Mouse (Mus musculus) fat pad, adult 2 months (tissue): ENCODE results near the gene Cck.

ENCODE experiments used
- DNase-seq: peaks from one replicate; pipeline ENCODE4 v3.0.0-alpha.2; 2011; ENCODE audit warnings: low read depth, low spot score; ENCODE audit errors: extremely low read depth

The Cck gene

DNA sequence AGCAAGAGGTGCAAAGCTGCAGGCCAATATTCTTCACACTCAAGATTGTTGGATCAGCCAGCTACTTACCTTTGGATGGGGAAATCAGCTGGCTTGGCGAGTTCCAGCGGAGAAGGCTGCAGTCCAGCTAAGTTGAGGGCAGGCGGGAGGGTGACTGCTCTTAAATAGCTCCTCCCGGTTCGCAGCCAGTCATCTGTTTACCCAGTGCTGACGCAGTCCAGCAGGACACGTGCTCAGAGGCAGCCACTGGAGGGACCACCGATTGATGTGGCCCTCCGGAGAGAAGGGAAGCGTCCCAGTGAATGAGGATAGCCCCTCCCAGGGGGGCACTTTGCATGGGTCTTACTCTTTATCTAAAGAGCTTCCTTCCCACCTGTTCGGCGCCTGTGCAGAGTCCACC lies at the start of gene Cck:
Gene Cck (minus strand): TSS at position 166 of the 400 bp plus-strand sequence.
- peak; percentile 58 for DNase-seq

DNA sequence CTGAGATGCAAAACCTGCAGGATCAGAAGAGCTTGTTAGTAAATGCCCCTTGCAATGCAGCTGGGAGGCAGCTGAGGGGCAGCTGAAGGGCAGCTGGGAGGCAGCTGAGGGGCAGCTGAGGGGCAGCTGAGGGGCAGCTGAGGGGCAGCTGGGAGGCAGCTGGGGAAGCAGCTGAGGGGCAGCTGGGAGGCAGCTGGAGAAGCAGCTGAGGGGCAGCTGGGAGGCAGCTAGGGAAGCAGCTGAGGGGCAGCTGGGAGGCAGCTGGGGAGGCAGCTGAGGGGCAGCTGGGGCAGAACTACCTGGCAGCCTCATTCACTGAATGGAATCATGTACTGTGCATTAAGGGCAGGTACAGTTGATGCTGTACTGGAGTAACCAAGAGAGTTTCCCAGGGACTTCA lies 46.0 kb upstream of the Cck start:
- no peak for DNase-seq

DNA sequence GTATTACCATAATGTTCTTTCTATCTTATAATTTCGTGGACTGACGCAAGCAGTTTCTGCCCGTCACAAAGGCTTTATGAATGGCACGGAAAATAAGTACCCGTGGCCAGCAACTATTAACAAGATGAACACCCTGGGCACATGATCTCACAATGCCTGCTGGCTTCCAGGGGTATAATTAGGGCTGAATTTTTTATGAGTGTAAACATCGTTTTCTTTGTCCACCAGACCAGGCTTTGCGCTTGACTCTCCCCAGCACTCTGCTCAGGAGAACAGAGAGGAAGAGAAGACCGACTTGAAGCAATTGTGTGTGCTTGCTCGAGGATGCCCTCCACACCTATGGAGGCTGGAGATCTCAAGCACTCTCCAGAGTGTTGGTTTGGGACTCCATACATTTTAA lies 37.1 kb upstream of the Cck start:
- DNase-seq = no peak

DNA sequence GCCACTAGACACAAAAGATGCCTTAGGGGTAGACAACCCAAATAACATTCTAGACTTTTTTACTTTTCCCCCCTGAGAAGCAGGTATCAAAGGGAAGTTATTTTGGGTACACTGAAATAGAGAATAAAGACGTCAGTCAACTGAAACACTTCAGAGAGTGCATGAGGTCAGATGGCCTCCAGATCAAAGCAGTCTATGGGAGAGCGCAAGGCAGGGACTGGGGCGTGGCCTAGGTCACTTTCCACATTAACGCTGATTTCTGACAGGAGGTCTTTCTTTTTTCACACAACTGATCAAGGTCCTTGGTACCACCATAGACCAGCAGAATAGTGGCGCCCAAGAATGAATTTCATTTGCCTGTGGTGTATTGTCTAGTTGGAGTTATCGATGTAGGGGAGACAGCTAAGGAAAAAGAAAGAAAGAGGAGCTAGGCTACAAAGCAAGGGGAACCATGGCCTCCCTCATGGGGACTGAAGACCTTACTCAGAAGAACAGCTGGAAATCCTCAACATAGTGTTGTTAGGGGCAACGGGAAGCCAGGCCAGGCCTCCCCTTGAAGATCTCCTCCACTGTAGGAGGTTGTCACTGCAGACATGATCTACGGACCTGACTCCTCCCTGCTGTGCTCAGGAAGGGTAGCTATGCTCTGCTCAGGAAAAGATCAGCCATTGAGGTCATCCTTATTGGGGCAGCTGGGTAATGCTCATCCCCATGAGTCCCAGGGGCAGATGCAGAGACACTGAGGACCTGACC lies 33.3 kb upstream of the Cck start:
- no peak for DNase-seq

DNA sequence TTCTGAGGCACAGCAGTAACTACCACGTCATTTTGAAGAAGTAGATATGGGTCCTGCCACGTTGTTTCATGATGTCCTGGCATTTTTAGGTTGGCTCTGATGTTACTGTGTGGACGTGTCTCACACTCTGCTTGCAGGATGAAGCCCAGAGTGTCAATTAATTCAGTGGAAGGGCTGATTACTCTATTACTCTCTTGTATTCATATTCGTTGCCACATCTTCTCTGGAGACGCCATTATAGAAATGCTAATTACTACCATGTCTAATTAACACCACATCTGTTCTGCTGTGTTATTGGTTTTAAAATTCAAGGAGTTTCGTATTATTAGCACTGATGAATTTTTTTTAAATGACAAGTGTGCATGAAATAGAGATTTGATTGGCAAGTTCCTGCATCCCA lies 30.7 kb upstream of the Cck start:
- no peak for DNase-seq

DNA sequence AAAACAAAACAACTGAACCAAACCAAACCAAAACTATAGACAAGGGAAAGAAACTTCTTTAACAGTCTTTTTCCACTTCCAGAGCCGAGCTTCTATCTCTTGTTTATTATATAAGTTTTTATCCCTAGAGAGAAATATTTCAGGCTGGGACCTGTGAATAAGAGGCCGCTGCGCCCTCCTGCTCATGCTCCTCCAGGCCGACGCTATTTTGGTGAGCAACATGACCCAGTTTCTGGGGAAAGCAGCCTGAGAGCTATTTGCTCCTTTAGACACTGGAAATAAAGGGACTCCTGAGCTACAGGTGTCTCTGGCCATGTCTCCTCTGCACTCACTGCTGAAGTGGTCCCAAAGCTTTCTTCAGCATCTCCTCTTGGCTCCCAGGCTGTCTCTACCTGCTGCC lies 24.6 kb upstream of the Cck start:
- no peak for DNase-seq

DNA sequence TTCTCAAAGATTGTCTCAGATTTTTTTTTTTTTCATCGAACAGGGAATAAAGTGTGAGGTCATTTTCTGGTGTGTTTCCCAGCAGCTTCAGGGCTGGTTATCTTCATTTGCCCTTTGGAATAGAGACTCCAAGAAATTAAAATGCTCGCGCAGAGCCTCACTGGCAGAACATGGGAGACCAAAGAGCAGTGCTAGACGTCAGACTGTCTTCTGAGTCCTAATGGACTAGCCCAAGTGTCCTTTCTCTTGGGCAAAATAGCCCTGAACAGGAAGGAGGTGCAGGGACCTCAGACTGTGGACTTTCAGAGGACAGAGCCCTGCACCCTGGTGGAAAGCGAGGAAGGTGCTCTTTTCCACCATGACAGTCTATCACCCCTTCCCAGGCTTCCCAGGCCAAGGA lies 19.0 kb upstream of the Cck start:
- DNase-seq = no peak

DNA sequence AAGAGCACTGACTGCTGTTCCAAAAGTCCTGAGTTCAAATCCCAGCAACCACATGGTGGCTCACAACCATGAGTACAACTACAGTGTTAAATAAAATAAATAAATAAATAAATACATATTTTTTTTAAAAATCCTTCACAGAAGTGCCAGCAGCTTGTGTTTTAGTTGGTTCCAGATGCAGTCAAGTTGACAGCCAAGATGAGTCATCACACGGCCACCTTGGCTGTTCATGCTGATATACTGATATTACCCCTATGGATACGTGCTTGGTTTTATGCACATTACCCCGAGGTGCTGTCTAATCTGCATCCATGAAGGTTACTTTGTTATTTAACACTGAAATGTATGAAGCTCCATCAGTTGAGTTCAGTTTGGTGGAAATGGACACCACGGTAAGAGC lies 16.4 kb upstream of the Cck start:
- DNase-seq = no peak

DNA sequence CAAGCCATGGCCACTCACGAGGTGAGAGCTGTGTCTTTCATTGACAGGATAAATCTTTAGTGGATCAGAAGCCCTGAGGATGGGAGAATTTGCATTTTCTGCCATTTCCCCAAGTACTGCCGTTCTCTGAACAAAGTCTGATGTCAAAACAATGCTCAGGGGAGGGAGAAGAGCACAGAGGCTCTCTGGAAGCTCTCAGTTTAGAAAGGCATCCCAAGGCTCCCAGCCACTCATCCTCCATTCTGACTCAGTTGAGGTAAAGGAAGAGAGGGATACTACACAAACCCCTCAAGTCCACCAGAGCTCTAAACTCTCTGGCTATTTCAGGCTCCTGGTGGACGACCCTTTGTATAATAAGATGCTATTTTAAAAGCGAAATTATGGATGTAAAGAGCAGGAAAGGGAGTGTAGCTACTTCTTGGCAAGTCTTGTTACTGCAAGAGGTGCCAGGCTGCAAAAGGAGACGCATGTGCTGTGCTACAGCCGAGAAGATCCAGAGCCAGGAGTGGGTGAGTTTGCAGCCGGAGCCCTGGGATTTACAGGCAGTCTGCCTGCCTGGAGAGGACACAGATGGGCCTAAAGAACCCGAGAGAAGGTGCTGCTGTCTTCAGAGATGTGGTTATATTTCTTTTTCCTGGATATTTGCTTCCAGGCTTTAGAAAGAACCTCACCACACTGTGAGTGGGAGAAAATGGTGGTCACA lies 11.1 kb upstream of the Cck start:
- no peak for DNase-seq

DNA sequence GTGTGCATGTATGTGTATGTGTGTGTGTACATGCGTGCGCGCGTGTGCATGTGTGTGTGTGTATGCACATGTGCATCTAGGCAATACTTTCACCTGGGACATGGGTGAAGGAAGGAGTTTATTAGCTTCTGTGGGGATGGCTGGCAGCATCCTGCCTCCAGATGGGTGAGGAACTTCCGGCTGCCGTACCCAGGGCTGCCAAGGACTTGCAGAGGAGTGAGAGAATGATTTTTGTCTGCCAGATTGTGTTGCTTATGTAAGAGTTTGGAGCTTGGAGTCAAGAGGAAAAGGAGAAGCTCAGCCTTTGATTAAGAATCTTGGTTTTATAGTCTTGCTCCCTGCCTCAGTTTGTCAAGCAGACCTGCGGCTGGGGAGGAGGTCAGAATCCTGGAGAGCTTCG lies 9.9 kb upstream of the Cck start:
- no peak for DNase-seq

DNA sequence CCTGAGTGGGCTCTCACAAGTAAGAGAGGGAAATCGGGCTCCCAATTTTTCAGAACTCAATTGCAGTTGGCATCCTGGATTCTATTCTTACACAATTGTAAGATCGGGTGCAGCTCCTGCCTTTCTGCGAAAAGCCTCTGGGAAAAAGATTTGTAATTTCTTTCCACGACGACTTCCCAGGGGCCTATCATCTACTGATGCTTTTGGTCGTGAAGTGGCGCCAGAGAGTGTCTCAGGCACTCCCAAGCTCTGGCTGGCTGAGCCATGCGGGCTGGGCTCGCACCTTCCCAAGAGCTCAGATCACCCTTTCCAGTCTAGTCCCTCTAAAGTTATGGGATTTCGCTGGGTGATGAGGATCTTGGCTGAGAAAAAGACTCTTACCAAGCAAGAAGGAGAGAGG lies 608 bp upstream of the Cck start:
- no peak for DNase-seq

DNA sequence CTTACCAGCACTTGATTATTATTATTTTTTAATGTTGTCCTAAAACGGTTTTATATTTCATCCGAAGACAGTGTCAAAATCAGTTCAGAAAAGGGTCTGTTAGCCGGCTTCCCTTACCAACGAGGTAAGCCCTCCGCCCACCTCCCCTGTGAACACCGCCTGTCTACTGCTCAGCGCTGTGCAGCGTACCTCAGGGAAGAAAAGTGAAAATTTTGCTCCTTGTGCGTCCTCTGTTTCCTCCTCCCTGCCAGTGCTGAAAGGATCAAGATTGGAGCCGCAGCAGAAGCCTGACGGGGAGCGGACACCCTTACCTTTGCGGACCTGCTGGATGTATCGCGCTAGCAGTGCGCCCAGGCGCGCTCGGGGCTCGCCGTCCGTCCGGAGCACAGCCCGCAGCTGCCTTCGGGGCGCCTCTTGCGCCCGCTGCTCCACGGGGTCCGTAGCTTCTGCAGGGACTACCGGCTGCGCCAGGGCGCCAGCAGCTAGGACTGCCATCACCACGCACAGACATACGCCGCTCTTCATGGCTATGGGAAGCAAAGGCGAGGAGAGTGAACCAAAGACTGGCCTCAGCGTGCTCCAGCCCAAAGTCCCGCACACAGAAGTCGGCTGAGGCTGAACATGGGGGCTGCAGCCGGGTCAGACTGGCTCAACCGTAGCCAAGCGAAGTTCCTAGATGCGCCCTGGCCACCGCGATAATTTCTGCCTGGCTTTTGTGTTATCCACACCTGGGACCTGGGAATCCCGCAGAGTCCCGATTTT lies 1.3 kb downstream of the Cck start:
- DNase-seq = no peak

DNA sequence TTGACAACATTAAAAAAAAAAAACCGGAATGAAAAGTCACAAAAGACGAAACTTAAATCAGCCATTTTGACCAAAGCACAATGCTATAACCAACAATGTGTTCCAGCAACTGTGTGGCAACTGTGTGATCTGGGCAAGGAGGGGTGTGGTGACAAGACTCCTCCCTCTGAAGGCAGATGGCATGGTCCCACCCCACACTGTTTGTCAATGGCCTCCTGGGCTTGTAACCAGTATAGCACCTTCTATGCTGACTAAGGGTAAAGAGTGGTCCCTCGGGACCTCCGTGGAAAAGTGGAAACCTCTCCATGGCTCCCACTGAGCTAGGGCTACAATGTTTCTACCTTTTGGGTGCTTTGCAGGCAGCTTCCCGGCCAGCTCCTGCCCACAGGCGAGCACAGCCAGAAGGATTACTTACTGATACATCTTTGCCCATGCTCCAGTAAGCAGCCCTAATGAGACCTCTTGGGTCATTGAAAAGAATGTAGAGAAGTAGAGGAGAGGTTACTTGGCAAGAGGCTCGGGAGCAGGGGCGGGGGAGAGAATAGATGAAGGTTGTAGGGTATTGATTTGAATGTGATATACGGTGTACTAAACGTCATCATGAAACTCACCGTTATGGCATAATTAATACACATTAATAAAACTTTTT lies 3.8 kb downstream of the Cck start:
- no peak for DNase-seq

DNA sequence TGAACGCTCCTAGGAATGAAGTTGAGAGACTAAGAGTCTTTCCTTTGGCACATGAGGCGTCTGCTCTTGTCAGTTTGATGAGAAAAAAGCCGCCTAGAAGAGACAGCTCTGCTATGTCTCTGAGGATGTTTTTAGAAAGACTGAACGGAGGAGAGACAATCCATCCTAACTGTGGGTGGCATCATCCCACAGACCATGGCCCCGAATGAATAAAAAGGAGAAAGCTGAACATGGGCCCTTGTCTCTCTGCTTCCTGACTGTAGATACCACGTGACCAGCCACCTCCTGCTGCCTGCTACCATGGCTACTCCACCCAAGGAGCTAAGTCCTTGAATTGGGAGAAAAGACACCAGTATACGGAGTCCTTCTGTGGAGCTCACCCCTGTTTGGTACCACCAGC lies 8.3 kb downstream of the Cck start:
- DNase-seq = no peak

DNA sequence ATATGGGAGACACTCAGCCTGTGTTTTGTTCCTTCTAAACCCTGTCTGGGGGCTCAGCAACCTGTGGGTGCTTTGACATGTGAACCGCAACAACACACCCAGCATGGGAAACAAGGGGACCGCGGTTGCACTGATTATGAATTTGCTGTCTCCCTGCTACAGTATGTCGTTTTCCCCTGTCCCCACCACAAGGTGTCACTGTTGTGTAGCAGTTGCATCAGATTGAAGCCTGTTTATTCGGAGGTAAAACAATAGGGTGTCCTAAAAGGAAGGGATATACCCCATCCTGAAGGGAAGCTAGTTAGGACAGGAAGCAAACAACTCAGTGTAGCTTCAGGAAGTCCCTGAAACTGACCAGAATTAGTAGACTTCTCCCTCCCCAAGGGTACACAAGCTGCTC lies 16.0 kb downstream of the Cck start:
- no peak for DNase-seq

DNA sequence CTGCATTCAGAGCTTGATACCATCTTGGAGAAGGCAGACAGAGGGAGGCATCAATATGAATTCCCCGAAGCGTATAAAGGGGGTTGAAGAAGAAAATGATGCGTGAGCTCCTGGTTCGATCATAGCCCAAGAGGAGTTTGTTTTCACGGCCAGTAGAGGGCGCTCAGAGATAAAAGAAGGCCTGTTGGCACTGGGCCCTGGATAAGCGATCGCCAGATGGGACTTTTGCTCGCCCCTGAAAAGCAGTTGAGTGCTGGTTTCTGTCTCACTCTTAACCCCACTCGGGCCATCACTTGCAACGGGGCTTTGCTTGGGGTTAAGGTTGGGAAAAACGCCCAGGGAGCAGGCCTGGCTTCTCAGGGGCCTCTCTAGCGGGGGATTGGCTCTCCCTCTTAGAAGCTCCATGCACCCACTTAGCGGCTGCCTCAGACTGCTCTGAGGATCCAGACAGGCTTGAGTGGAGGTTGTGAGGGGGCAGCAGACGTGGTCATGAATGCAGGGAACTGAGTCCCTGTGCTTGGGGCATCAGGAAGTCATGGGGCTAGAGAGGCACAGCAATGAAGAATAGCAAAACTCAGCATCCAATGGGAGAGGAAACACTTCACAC lies 18.1 kb downstream of the Cck start:
- no peak for DNase-seq

DNA sequence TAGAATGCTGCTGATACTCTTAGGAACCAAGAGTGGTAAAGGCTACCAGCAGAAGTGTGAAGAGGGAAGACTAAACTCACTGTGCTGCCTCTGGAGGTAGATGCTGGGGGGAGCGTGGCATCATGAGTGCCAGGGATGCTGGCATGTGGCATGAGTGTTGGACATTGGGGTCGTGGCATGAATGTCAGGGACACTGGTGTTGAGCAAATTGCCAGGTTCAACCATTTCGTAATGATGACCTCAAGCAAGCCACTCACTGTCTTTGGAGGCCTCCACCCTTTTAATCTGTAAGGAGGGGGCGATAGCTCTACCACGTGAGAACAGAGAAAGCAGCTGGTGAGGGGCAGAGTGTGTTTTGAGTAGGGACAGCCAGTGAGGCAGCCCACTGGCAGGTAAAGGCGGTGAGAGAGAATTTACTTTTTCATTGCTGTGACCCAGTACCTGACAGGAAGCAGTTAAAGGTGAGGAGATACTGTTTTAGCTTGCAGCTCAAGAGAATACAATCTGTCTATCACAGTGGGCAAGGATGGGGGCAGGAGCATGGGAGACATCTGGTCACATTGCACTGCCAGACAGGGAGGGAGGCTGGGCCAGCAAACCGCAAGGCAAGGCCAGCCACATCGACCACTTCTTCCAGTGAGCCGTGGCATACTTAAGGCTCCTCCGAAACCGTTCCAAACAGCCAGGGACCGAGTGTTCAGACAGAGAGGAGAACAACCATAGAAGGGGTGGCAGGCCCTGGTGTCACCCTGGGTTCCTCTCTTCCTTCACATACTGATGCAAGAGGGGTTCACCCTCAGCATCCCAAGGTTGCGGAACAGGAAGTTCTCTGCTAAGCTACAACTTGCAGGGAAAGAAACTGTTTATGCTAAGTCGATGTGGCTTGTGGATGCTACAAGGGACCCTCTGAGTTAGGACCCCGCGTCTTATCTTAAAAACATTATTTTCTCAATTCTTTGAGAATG lies 19.7 kb downstream of the Cck start:
- no peak for DNase-seq

DNA sequence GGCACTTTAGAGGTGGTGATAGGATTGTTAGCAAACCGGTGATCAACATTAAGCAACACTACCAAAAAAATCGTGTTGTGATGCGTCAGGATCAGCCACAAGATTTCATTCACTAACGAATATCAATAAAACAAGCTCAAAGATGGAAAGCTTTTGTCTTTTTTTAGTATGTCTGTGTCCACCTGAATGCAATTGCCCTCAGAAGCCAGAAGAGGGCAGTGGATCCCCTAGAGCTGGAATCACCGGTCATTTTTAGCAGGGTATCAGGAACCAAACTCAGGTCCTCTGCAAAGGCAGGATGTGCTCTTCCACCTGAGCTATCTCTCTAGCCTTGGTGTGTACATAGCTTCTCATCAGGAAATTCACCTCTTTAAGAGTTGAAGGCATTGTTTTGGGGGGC lies 20.7 kb downstream of the Cck start:
- DNase-seq = no peak

DNA sequence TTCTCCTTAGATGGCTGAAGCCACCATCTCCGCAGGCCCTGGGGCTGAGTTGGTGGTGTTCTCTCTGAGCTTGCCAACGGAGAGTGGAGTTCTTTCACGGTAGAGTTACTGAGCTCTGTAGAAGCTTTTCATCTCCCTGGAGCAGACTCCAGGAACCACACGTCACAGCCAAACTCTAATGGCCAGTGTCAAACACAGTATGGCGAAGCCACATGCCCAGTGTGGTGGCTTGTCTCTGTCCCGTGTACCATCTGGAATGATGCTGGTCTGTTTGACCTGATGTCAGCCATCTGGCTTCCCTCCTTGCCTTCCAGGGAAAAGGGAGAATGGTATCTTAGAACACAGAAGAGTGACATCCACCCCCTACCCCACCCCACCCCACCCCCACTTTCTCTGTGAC lies 25.8 kb downstream of the Cck start:
- no peak for DNase-seq

DNA sequence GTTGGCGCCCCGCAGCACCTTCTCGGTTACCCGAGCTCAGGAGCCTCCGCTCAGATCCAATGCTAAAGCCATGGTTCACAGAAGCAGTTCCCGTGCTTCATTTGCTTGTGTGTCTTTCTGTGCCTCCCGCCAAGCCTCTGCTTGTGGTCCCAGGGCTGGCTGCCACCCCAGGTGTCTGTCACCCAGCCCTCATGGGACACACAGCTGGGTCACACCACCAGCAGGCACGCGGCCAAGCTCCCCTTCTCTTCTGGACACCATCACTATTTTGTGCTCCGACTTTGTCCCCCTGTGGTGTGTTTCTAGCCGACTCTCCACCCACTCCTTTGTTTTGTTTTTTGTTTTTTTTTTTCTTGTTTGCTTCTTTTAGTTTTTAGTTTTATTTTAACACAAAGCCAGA lies 28.0 kb downstream of the Cck start:
- DNase-seq = no peak
